Mouse (Mus musculus) heart, embryonic 13.5 days (tissue): ENCODE data around the gene Mapk12. TPM values are rescaled to one million over a fixed set of nuclear protein-coding genes. Genes with fewer than 3 reads are reported as not detected.

Source experiments
- ATAC-seq: fragments of 200-750 bp; cut with Nextera tagmentation; 2 replicates; pipeline ENCODE4 v1.8.0; 2017; ENCODE audit warnings: moderate TSS enrichment; ENCODE audit not compliant: insufficient number of reproducible peaks, low FRiP score, low TSS enrichment; ENCODE audit errors: extremely low read depth
- H3K27ac ChIP-seq: fragments of 300-500 bp; sonication (generic); replicated peaks from 2 replicates; pipeline ENCODE4 v1.5.1; 2015; ENCODE audit warnings: moderate library complexity, mild to moderate bottlenecking, inconsistent platforms
- H3K27me3 ChIP-seq: fragments of 300-500 bp; sonication (generic); replicated peaks from 2 replicates; pipeline ENCODE4 v1.6.1; 2015; ENCODE audit warnings: mild to moderate bottlenecking, inconsistent platforms
- H3K36me3 ChIP-seq: fragments of 300-500 bp; sonication (generic); 2 replicates; pipeline ENCODE4 v1.6.1; 2015; ENCODE audit warnings: mild to moderate bottlenecking, inconsistent platforms
- H3K4me1 ChIP-seq: fragments of 300-500 bp; sonication (generic); 2 replicates; pipeline ENCODE4 v1.6.1; 2015; ENCODE audit warnings: inconsistent platforms
- H3K4me2 ChIP-seq: fragments of 300-500 bp; sonication (generic); 2 replicates; pipeline ENCODE4 v1.6.1; 2015; ENCODE audit warnings: inconsistent platforms, mild to moderate bottlenecking, moderate library complexity
- H3K4me3 ChIP-seq: fragments of 300-500 bp; sonication (generic); 2 replicates; pipeline ENCODE4 v1.5.1; 2015; ENCODE audit warnings: moderate library complexity, mild to moderate bottlenecking, inconsistent platforms
- H3K9ac ChIP-seq: fragments of 300-500 bp; sonication (generic); 2 replicates; pipeline ENCODE4 v1.6.1; 2015; ENCODE audit warnings: inconsistent platforms, mild to moderate bottlenecking, moderate library complexity
- H3K9me3 ChIP-seq: fragments of 300-500 bp; sonication (generic); 2 replicates; pipeline ENCODE4 v1.6.1; 2016; ENCODE audit warnings: inconsistent platforms
- WGBS: fragments of 180-500 bp; shearing (Covaris S2); methylation state at CpG from one replicate; pipeline ENCODE4 v1.1.7; 2015; ENCODE audit warnings: mixed read lengths; 5-methylcytosine and 5-hydroxymethylcytosine counted together
- polyA plus RNA-seq: library from polyadenylated mRNA; unstranded; fragments of >200 nt; fragmentation: Nextera tagmentation; extraction: Ambion mirVana; gene quantifications from 2 replicates; pipeline ENCODE4 v1.2.1, GENCODE M21; 2015

Gene Mapk12
- polyA plus RNA-seq, 1 experiment from 2014 or later: 19.0 TPM

- Histone ChIP-seq H3K4me1 (peaks cover 36% of the 10 kb centered on the region), H3K4me3 (peak overlapping the region; percentile 27), H3K9ac (peak overlapping the region; percentile 72), H3K9me3 (no peaks in the 10 kb centered on the region), H3K36me3 (peaks cover 7% of the 10 kb centered on the region), H3K4me2 (peak overlapping the region; percentile 59), H3K27ac (peak overlapping the region; percentile 60), H3K27me3 (peaks cover 41% of the 10 kb centered on the region)
- WGBS: 38% methylated on average over 11 of the region's 11 CpGs
- no peak for ATAC-seq
Observed at GRCm38 (mm10) chr15:89137378-89138045, 3.0 kb downstream of the Mapk12 start.

- Histone ChIP-seq H3K9ac (no peak overlapping the region), H3K4me2 (0 out of 2 replicates have a peak overlapping the region, but pooled peaks have one; percentile 59), H3K9me3 (no peaks in the 10 kb centered on the region), H3K27me3 (peaks cover 32% of the 10 kb centered on the region), H3K36me3 (peaks cover 14% of the 10 kb centered on the region), H3K4me3 (no peak overlapping the region), H3K4me1 (peaks cover 35% of the 10 kb centered on the region), H3K27ac (no peak overlapping the region)
- 89% methylated on average over 5 of the region's 5 CpGs for WGBS
- ATAC-seq: no peak
Observed at GRCm38 (mm10) chr15:89136461-89137155, 3.9 kb downstream of the Mapk12 start.

- no peak overlapping the region for H3K4me2 ChIP-seq
- H3K4me3 ChIP-seq: no peak overlapping the region
- H3K27me3 ChIP-seq: no peaks in the 10 kb centered on the region
- H3K9ac ChIP-seq: no peak overlapping the region
- H3K9me3 ChIP-seq: no peaks in the 10 kb centered on the region
- H3K27ac ChIP-seq: no peak overlapping the region
- ATAC-seq: no peak
- peaks cover 23% of the 10 kb centered on the region for H3K36me3 ChIP-seq
- peaks cover 14% of the 10 kb centered on the region for H3K4me1 ChIP-seq
- 73% methylated on average over 3 of the region's 3 CpGs for WGBS
Observed at GRCm38 (mm10) chr15:89131316-89131715, 9.2 kb downstream of the Mapk12 start.

GRCm38 (mm10) chr15:89130245-89130644 lies 10.3 kb downstream of the Mapk12 start:
- Histone ChIP-seq H3K27me3 (no peaks in the 10 kb centered on the region), H3K9ac (no peak overlapping the region), H3K27ac (no peak overlapping the region), H3K4me1 (peaks cover 14% of the 10 kb centered on the region), H3K9me3 (no peaks in the 10 kb centered on the region), H3K4me2 (no peak overlapping the region), H3K4me3 (no peak overlapping the region), H3K36me3 (peaks cover 28% of the 10 kb centered on the region)
- ATAC-seq: no peak

- Histone ChIP-seq H3K4me2 (peak within 1 kb of the TSS; percentile 92), H3K9me3 (no peaks in the 10 kb centered on the region), H3K4me1 (peaks cover 20% of the 10 kb centered on the region), H3K27ac (peak within 1 kb of the TSS; percentile 90), H3K9ac (peak within 1 kb of the TSS; percentile 85), H3K4me3 (peak within 1 kb of the TSS; percentile 78), H3K36me3 (peaks cover 36% of the 10 kb centered on the region), H3K27me3 (no peaks in the 10 kb centered on the region)
- peak; percentile 78 for ATAC-seq
- 3% methylated on average over 36 of the region's 36 CpGs for WGBS
Observed at GRCm38 (mm10) chr15:89128382-89129350, 11.8 kb downstream of the Mapk12 start, which contains the start of gene Hdac10. Gene Hdac10, minus strand, starts transcription at chr15:89128700.

- 87% methylated on average over 8 of the region's 8 CpGs for WGBS
- peaks cover 29% of the 10 kb centered on the region for H3K36me3 ChIP-seq
- H3K4me2 ChIP-seq: peak overlapping the region; percentile 92
- no peaks in the 10 kb centered on the region for H3K27me3 ChIP-seq
- H3K9ac ChIP-seq: peak overlapping the region; percentile 85
- no peaks in the 10 kb centered on the region for H3K9me3 ChIP-seq
- H3K4me1 ChIP-seq: peaks cover 25% of the 10 kb centered on the region
- H3K4me3 ChIP-seq: peak overlapping the region; percentile 78
- H3K27ac ChIP-seq: no peak overlapping the region
- no peak for ATAC-seq
Observed at GRCm38 (mm10) chr15:89127364-89127940, 13.1 kb downstream of the Mapk12 start.

- Histone ChIP-seq H3K4me1 (peaks cover 33% of the 10 kb centered on the region), H3K27me3 (no peaks in the 10 kb centered on the region), H3K36me3 (peaks cover 22% of the 10 kb centered on the region), H3K27ac (no peak overlapping the region), H3K4me3 (no peak overlapping the region), H3K9me3 (no peaks in the 10 kb centered on the region), H3K4me2 (no peak overlapping the region), H3K9ac (no peak overlapping the region)
- ATAC-seq: no peak
- WGBS: 83% methylated on average over 8 of the region's 8 CpGs
Observed at GRCm38 (mm10) chr15:89126622-89127021, 13.9 kb downstream of the Mapk12 start.

- Histone ChIP-seq H3K27me3 (no peaks in the 10 kb centered on the region), H3K4me3 (no peak overlapping the region), H3K4me2 (no peak overlapping the region), H3K27ac (no peak overlapping the region), H3K9me3 (no peaks in the 10 kb centered on the region), H3K9ac (no peak overlapping the region), H3K36me3 (peaks cover 22% of the 10 kb centered on the region), H3K4me1 (peaks cover 46% of the 10 kb centered on the region)
- no peak for ATAC-seq
- WGBS: 88% methylated on average over 9 of the region's 9 CpGs
Observed at GRCm38 (mm10) chr15:89125351-89125750, 15.2 kb downstream of the Mapk12 start.

- H3K9me3 ChIP-seq: no peaks in the 10 kb centered on the region
- H3K36me3 ChIP-seq: peaks cover 29% of the 10 kb centered on the region
- ATAC-seq: no peak
- H3K4me2 ChIP-seq: no peak overlapping the region
- WGBS: 89% methylated on average over 3 of the region's 3 CpGs
- no peak overlapping the region for H3K4me3 ChIP-seq
- no peak overlapping the region for H3K9ac ChIP-seq
- no peak overlapping the region for H3K27ac ChIP-seq
- no peaks in the 10 kb centered on the region for H3K27me3 ChIP-seq
- peaks cover 55% of the 10 kb centered on the region for H3K4me1 ChIP-seq
Observed at GRCm38 (mm10) chr15:89124312-89124711, 16.2 kb downstream of the Mapk12 start.

- 32% methylated on average over 11 of the region's 11 CpGs for WGBS
- Histone ChIP-seq H3K9ac (peak overlapping the region; percentile 89), H3K9me3 (no peaks in the 10 kb centered on the region), H3K27me3 (no peaks in the 10 kb centered on the region), H3K36me3 (peaks cover 36% of the 10 kb centered on the region), H3K4me3 (peak overlapping the region; percentile 84), H3K4me1 (peaks cover 50% of the 10 kb centered on the region), H3K4me2 (peak overlapping the region; percentile 95), H3K27ac (peak overlapping the region; percentile 71)
- no peak for ATAC-seq
Observed at GRCm38 (mm10) chr15:89123595-89123994, 16.9 kb downstream of the Mapk12 start.
